Mouse (Mus musculus) CH12.LX (cell line): ENCODE results near the gene 1700020L24Rik. TPM values are rescaled to one million over a fixed set of nuclear protein-coding genes. Genes with fewer than 3 reads are reported as not detected.

Experiments
- DNase-seq: peaks from one replicate; pipeline ENCODE4 v3.0.0-alpha.2; 2013; ENCODE audit errors: extremely low read depth
- H3K27ac ChIP-seq: 2 replicates; pipeline ENCODE4 v1.5.1; 2012; ENCODE audit warnings: low read depth, mild to moderate bottlenecking, control low read depth, moderate library complexity; ENCODE audit not compliant: insufficient read depth
- H3K27me3 ChIP-seq: replicated peaks from 2 replicates; pipeline ENCODE3; 2012; ENCODE audit warnings: inconsistent platforms
- H3K36me3 ChIP-seq, 2 experiments: replicated peaks in 1 of 2; 2 replicates each; pipeline versions ENCODE3 to v1.6.1; 2012; ENCODE audit warnings: inconsistent platforms in 1 of 2, low read length in 1 of 2, mild to moderate bottlenecking in 1 of 2, mixed read lengths in 1 of 2, moderate library complexity in 1 of 2; ENCODE audit not compliant: control insufficient read depth in 1 of 2, insufficient read depth in 1 of 2
- H3K4me1 ChIP-seq, 2 experiments: 2 replicates each; pipeline ENCODE4 v1.6.1; 2012; ENCODE audit warnings: inconsistent platforms in 1 of 2, moderate library complexity in 1 of 2; ENCODE audit not compliant: insufficient read depth in 2 of 2, control insufficient read depth in 1 of 2
- H3K4me2 ChIP-seq: 2 replicates; pipeline ENCODE4 v1.6.1; 2012; ENCODE audit warnings: low read depth, mild to moderate bottlenecking, control low read depth; ENCODE audit not compliant: poor library complexity, insufficient read depth, severe bottlenecking
- H3K4me3 ChIP-seq, 3 experiments: fragments of 150-350 bp in 1 of 3; sonication (generic) in 1 of 3; replicated peaks in 1 of 3; 2 replicates each; pipeline versions ENCODE3 to v1.5.1; 2011 to 2012; ENCODE audit warnings: low read depth in 2 of 3, low read length in 2 of 3, mild to moderate bottlenecking in 2 of 3, moderate library complexity in 2 of 3, control low read depth in 1 of 3, improper control_type of control experiment in 1 of 3, inconsistent platforms in 1 of 3, mixed read lengths in 1 of 3; ENCODE audit not compliant: poor library complexity in 1 of 3
- H3K79me2 ChIP-seq: replicated peaks from 2 replicates; pipeline ENCODE4 v1.6.1; 2012; ENCODE audit warnings: mild to moderate bottlenecking, moderate library complexity; ENCODE audit not compliant: control insufficient read depth, poor library complexity, insufficient read depth, severe bottlenecking; ENCODE audit errors: extremely low read depth
- H3K9ac ChIP-seq: 2 replicates; pipeline ENCODE4 v1.6.1; 2012; ENCODE audit warnings: low read depth, mild to moderate bottlenecking, control low read depth, moderate library complexity; ENCODE audit not compliant: insufficient read depth
- H3K9me3 ChIP-seq: replicated peaks from 2 replicates; pipeline ENCODE3; 2012; ENCODE audit warnings: low read length, inconsistent platforms, mixed read lengths
- BHLHE40 ChIP-seq: IDR thresholded peaks from 2 replicates; pipeline ENCODE4 v1.6.1; 2011; ENCODE audit warnings: mild to moderate bottlenecking, low read depth, low read length, improper control_type of control experiment
- CHD1 ChIP-seq: IDR thresholded peaks from 2 replicates; pipeline ENCODE4 v1.6.1; 2012; ENCODE audit warnings: low read depth, low read length, improper control_type of control experiment, inconsistent platforms
- CTCF ChIP-seq, 2 experiments: IDR thresholded peaks in 1 of 2; conservative IDR thresholded peaks in 1 of 2; 2 replicates each; pipeline ENCODE4 v1.5.1; 2011 to 2012; ENCODE audit warnings: low read depth in 2 of 2, low read length in 2 of 2, improper control_type of control experiment in 1 of 2, inconsistent platforms in 1 of 2, mild to moderate bottlenecking in 1 of 2, moderate library complexity in 1 of 2
- E2F4 ChIP-seq: IDR thresholded peaks from 2 replicates; pipeline ENCODE4 v1.6.1; 2011; ENCODE audit warnings: low read depth, low read length, improper control_type of control experiment; ENCODE audit not compliant: insufficient replicate concordance
- HCFC1 ChIP-seq: IDR thresholded peaks from 2 replicates; pipeline ENCODE4 v1.6.1; 2012; ENCODE audit warnings: low read depth, mild to moderate bottlenecking, inconsistent platforms, low read length, improper control_type of control experiment
- JUND ChIP-seq: conservative IDR thresholded peaks from 2 replicates; pipeline ENCODE4 v1.6.1; 2011; ENCODE audit warnings: low read depth, low read length, improper control_type of control experiment
- MAFK ChIP-seq: IDR thresholded peaks from 2 replicates; pipeline ENCODE4 v1.6.1; 2011; ENCODE audit warnings: low read length, improper control_type of control experiment; ENCODE audit not compliant: insufficient replicate concordance
- MAX ChIP-seq: IDR thresholded peaks from 2 replicates; pipeline ENCODE4 v1.6.1; 2011; ENCODE audit warnings: low read length, improper control_type of control experiment
- MEF2A ChIP-seq: IDR thresholded peaks from 2 replicates; pipeline ENCODE4 v1.6.1; 2014; ENCODE audit warnings: low read depth, mild to moderate bottlenecking, inconsistent platforms, low read length, improper control_type of control experiment, borderline replicate concordance
- MXI1 ChIP-seq: IDR thresholded peaks from 2 replicates; pipeline ENCODE4 v1.6.1; 2011; ENCODE audit warnings: mild to moderate bottlenecking, low read depth, low read length, improper control_type of control experiment
- MYC ChIP-seq: IDR thresholded peaks from 2 replicates; pipeline ENCODE4 v1.6.1; 2011; ENCODE audit warnings: low read depth, mild to moderate bottlenecking, improper control_type of control experiment, low read length
- POLR2AphosphoS2 ChIP-seq: IDR thresholded peaks from 2 replicates; pipeline ENCODE4 v1.6.1; 2011; ENCODE audit warnings: low read depth, low read length, improper control_type of control experiment
- RAD21 ChIP-seq: IDR thresholded peaks from 2 replicates; pipeline ENCODE4 v1.6.1; 2011; ENCODE audit warnings: low read depth, mild to moderate bottlenecking, low read length, improper control_type of control experiment, moderate library complexity
- SIN3A ChIP-seq: IDR thresholded peaks from 2 replicates; pipeline ENCODE4 v1.6.1; 2012; ENCODE audit warnings: low read length, improper control_type of control experiment, inconsistent platforms
- SMC3 ChIP-seq: IDR thresholded peaks from 2 replicates; pipeline ENCODE4 v1.6.1; 2011; ENCODE audit warnings: low read depth, low read length, improper control_type of control experiment
- TBP ChIP-seq: conservative IDR thresholded peaks from 2 replicates; pipeline ENCODE4 v1.6.1; 2011; ENCODE audit warnings: low read depth, low read length, improper control_type of control experiment
- TCF12 ChIP-seq: IDR thresholded peaks from 2 replicates; pipeline ENCODE4 v1.6.1; 2014; ENCODE audit warnings: low read depth, mild to moderate bottlenecking, inconsistent platforms, low read length, improper control_type of control experiment
- USF2 ChIP-seq: conservative IDR thresholded peaks from 2 replicates; pipeline ENCODE4 v1.6.1; 2011; ENCODE audit warnings: low read depth, low read length, improper control_type of control experiment
- ZKSCAN1 ChIP-seq: IDR thresholded peaks from 2 replicates; pipeline ENCODE4 v1.6.1; 2012; ENCODE audit warnings: low read depth, inconsistent platforms, low read length, improper control_type of control experiment, borderline replicate concordance
- ZNF384 ChIP-seq: IDR thresholded peaks from 2 replicates; pipeline ENCODE4 v1.6.1; 2012; ENCODE audit warnings: low read depth, low read length, improper control_type of control experiment, inconsistent platforms
- dilution Hi-C: fragments of 300-500 bp; cut with MboI; formaldehyde crosslinking; loops from 2 replicates; pipeline ENCODE4 v1.14.3; 2020; ENCODE audit warnings: low sequenced_read_pairs; ENCODE audit not compliant: extremely low pct_unique_long_range_greater_than_20kb, extremely low pct_ligation_motif_present
- in situ Hi-C: fragments of 300-500 bp; cut with MboI; formaldehyde crosslinking; loops from 3 replicates; pipeline ENCODE4 v1.14.3; 2019; ENCODE audit warnings: low sequenced_read_pairs, low pct_ligation_motif_present, low pct_unique_long_range_greater_than_20kb, mixed read lengths
- polyA plus RNA-seq: library from polyadenylated mRNA; unstranded; fragments of >175 nt; gene quantifications from 2 replicates; pipeline ENCODE4 v1.2.1, GENCODE M21; 2012; ENCODE audit warnings: low read depth; ENCODE audit not compliant: insufficient read length
- total RNA-seq, 2 experiments: library from RNA; depleted of rRNA; stranded (reverse); fragments of 300-350 nt in 1 of 2; fragments of >200 nt in 1 of 2; gene quantifications; 2 replicates each; pipeline ENCODE4 v1.2.3; 2012 to 2014

1700020L24Rik gene
- total and polyA plus RNA-seq, 3 experiments, result 0.21 to 0.40 TPM; not detected in 1

DNA sequence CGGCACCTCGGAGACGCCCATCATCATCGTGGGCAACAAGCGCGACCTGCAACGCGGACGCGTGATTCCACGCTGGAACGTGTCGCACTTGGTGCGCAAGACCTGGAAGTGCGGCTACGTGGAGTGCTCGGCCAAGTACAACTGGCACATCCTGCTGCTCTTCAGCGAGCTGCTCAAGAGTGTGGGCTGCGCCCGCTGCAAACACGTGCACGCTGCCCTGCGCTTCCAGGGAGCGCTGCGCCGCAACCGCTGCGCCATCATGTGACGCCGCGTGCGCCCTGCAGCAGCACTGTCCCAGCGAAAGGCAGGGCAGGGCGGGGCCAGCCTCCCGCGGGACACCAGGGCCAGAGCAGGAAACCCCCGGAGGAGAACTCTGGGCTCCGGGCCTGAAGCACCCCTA is 18.9 kb upstream of the 1700020L24Rik start:
- DNase-seq, result no peak
- in situ Hi-C loops (loop anchor here (25.0 kb wide), 1 partner anchor 506 kb away; the partner anchor contains the start of genes Nle1 and Unc45b), dilution Hi-C loops (no loop called here)
- no peaks in the 10 kb centered on the region for H3K36me3 ChIP-seq
- peaks cover 3% of the 10 kb centered on the region for H3K9me3 ChIP-seq
- no peak overlapping the region for H3K4me3 ChIP-seq
- H3K4me2 ChIP-seq, result no peak overlapping the region
- H3K27me3 ChIP-seq, result peaks cover 79% of the 10 kb centered on the region
- H3K27ac ChIP-seq, result no peak overlapping the region
- TF ChIP-seq BHLHE40 (peak; percentile 83), CTCF (conservative IDR thresholded peaks at IDR 0.05 in 1 of 2, IDR thresholded peaks at IDR 0.05 in 1 of 2; ENCODE audit: low read depth in 2 of 2, low read length in 2 of 2) (peak in 1 of 2 experiments; percentile 57; a peak in 2 of 4 replicates), MAFK (no peak), HCFC1 (no peak), RAD21 (peak; percentile 43), SMC3 (peak; percentile 53), MAX (peak; percentile 64; the same call in 1 of the 2 replicates)
- peaks cover 4 to 6% of the 10 kb centered on the region in 2 experiments for H3K4me1 ChIP-seq
- H3K9ac ChIP-seq, result no peak overlapping the region
- H3K79me2 ChIP-seq, result no peaks in the 10 kb centered on the region

DNA sequence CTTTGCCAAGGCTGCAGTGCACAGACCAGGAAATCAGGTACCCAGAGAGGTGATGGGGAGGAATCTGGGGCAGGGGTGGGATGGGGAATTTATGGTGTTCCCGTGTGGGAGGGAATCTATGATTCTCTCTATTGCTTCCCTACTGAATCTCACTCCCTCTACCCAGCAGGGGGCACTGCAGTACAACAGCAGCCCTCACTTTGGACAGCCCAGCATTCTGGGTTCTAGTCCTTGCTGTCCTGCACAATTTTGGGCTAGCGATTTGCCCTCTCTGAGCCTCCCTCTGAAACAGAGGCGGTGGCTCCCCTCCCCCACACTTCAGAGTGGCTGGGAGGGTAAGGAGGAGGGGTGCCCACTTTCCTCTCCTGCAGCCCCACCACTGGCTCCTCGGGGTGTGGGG is 17.1 kb upstream of the 1700020L24Rik start:
- peak; percentile 46 for DNase-seq
- TF ChIP-seq RAD21, result peak; percentile 60
- TF ChIP-seq TBP, result no peak
- peak in 1 of 2 experiments; percentile 72; a peak in 3 of 4 replicates for TF ChIP-seq CTCF (conservative IDR thresholded peaks at IDR 0.05 in 1 of 2, IDR thresholded peaks at IDR 0.05 in 1 of 2; ENCODE audit: low read depth in 2 of 2, low read length in 2 of 2)
- peak; percentile 50 for TF ChIP-seq SMC3
- TF ChIP-seq MEF2A, result no peak
- no peak for TF ChIP-seq CHD1
- in situ Hi-C loops, result loop anchor here (5.0 to 25.0 kb wide), 2 partner anchors 68 to 508 kb away; partner anchors contain the start of genes Nle1 and Unc45b

DNA sequence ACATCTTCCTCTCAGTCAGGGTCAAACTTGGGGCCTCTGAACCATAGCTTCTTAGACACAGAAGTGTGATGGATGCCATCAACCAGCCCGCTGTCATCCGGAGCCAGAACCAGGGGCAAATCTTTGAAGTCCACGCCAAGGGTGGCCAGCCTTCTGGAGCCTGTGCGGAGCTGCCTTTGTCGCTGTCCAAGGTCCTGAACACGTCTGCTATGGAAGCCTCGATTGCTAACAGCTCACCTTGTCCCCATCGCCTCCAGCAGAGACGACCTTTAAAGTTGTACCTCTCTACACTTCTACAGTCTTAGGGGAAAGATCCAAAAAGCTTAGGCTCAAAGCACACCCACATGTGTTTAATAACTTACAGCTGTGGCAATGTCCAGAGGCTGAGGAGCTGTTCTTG is 16.2 kb upstream of the 1700020L24Rik start:
- H3K36me3 ChIP-seq, result no peaks in the 10 kb centered on the region
- TF ChIP-seq MYC (no peak), MXI1 (0 out of 2 replicates have a peak, but pooled peaks have one; percentile 48), E2F4 (no peak), JUND (no peak), TCF12 (no peak), SIN3A (peak; percentile 63), CTCF (conservative IDR thresholded peaks at IDR 0.05 in 1 of 2, IDR thresholded peaks at IDR 0.05 in 1 of 2; ENCODE audit: low read depth in 2 of 2, low read length in 2 of 2) (no peak), POLR2AphosphoS2 (no peak), TBP (no peak), SMC3 (no peak), MAX (no peak), ZKSCAN1 (no peak), ZNF384 (no peak), USF2 (no peak)
- dilution Hi-C loops, result no loop called here

More for the DNA sequence above, 17.1 kb upstream of the 1700020L24Rik start:
- Histone ChIP-seq H3K9me3 (peaks cover 3% of the 10 kb centered on the region), H3K4me1 (peaks cover 4 to 6% of the 10 kb centered on the region in 2 experiments), H3K36me3 (no peaks in the 10 kb centered on the region), H3K27me3 (peaks cover 75% of the 10 kb centered on the region), H3K27ac (no peak overlapping the region), H3K9ac (no peak overlapping the region), H3K4me2 (no peak overlapping the region), H3K79me2 (no peaks in the 10 kb centered on the region), H3K4me3 (no peak overlapping the region)
- dilution Hi-C loops, result no loop called here

More for the DNA sequence above, 16.2 kb upstream of the 1700020L24Rik start:
- no peak overlapping the region for H3K4me3 ChIP-seq
- no peak overlapping the region for H3K27ac ChIP-seq
- H3K4me2 ChIP-seq, result no peak overlapping the region
- peak; percentile 80 for DNase-seq
- peaks cover 3% of the 10 kb centered on the region for H3K9me3 ChIP-seq
- peaks cover 9 to 15% of the 10 kb centered on the region in 2 experiments for H3K4me1 ChIP-seq
- H3K79me2 ChIP-seq, result no peaks in the 10 kb centered on the region
- in situ Hi-C loops, result loop anchor here (5.0 to 25.0 kb wide), 2 partner anchors 69 to 509 kb away; partner anchors contain the start of genes Nle1 and Unc45b
- no peak overlapping the region for H3K9ac ChIP-seq
- peaks cover 73% of the 10 kb centered on the region for H3K27me3 ChIP-seq
